Mouse (Mus musculus) urinary bladder, postnatal 4 days (tissue): ENCODE results near the gene Cemip.

Source experiments
- DNase-seq, 2 experiments: peaks; one replicate each; pipeline ENCODE4 v3.0.0; 2021 to 2022; ENCODE audit warnings: low spot score in 2 of 2

The Cemip gene

GRCm38 (mm10) chr7:84096501-84096900 lies 10.2 kb upstream of the Cemip start:
- no peak for DNase-seq

GRCm38 (mm10) chr7:84090793-84091192 lies 4.5 kb upstream of the Cemip start:
- no peak for DNase-seq

DNA sequence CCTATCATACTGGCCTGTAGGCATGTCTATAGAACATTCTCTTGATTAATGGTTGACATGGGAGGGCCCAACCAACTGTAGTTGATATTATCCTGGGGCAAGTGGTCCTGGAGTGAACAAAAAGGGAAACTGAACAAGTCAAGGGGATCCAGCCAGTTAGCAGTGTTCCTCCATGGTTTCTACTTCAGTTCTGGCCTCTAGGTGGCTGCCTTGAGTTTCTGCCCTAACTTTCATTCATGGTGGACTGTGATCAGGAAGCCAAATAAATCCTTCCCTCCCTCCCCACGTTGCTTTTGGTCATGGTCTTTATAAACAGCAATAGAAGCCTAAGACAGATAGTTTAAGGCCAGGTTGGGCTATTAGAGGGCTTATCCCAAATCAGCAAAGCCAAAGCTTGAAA lies 3.5 kb upstream of the Cemip start:
- no peak for DNase-seq

GRCm38 (mm10) chr7:84088971-84089370 lies 2.7 kb upstream of the Cemip start:
- peak; percentile 50 to 80 for DNase-seq

- DNase-seq, result no peak
Observed at GRCm38 (mm10) chr7:84088191-84088590, 1.9 kb upstream of the Cemip start.

- peak; percentile 60 to 81 for DNase-seq
Observed at GRCm38 (mm10) chr7:84085049-84085945, 1.0 kb downstream of the Cemip start.

- DNase-seq, result no peak
Observed at GRCm38 (mm10) chr7:84077257-84078013, 8.9 kb downstream of the Cemip start.

- DNase-seq, result no peak
Observed at GRCm38 (mm10) chr7:84074266-84074665, 12.0 kb downstream of the Cemip start.

GRCm38 (mm10) chr7:84073856-84074255 lies 12.4 kb downstream of the Cemip start:
- DNase-seq, result no peak

- no peak for DNase-seq
Observed at GRCm38 (mm10) chr7:84068931-84069330, 17.4 kb downstream of the Cemip start.

DNA sequence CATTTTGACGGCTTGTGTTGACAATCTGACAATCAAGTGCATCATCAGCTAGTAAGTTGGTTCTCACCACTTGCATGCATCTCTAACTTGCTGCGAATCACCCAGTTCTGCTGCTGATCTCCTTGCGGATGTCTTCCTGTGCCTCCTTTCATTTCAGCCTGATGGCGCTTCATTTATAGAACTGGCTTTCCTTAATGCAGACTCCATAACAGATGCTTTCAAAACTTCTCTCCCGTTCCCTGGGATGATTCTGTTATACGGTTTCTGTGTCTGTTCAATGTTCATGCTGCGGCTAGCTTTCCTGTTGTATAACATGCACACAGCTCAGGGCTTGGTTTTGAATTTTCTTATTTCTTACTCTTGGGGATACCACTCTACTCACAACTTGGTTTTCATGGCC lies 26.5 kb downstream of the Cemip start:
- DNase-seq, result no peak

DNA sequence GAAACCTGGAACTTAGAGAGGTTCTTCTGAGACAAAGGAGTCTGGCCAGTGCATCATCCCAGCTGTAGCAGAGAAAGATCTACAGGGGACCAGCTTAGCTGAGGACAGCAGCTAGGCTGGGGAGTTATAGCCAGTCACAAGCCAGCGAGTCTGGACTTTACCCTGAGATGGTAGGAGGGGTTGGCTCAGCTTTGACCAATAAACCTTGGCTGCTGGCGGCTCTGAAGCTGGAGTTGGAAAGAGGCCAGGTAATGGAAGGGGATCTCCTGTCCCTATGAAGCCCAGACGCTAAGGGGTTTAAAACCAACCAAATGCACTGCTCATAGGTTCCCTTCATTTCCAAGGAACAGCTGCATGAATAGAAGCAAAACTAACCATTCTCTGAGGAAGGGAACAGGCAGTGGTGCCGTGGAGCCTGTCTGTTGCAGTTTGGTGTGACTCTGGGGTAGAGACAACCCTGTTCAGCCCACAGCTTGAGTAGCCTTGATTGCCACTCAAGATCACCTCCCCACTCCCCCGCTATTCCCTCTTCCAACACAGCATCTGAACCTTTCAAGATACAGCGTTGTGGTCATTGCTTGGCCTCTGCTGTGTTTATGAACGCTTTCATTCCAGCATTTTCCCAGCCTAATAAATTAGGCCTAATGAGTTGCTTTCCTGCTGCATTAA lies 30.2 kb downstream of the Cemip start:
- DNase-seq, result peak in 1 of 2 experiments; percentile 22

- DNase-seq, result no peak
Observed at GRCm38 (mm10) chr7:84053856-84054255, 32.4 kb downstream of the Cemip start.

DNA sequence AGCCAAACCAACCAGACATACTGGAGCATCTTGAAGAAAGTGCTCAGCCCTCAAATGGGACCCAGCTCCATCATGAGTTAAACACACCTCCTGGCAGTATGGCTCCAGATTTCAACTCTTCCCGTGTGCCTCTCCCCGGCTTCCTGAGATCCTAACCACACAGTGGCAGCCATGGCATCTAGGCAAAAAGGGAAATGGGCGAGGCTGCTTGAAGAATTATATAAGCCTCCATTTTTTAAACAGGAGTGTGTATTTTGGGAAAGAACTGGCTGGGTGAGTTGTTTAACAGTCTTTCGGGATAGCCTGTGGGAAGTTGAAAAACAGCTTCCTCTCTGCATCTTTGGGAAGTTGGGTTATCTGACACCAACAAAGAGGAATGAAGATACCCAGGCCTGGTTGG lies 34.9 kb downstream of the Cemip start:
- no peak for DNase-seq

GRCm38 (mm10) chr7:84045546-84045945 lies 40.8 kb downstream of the Cemip start:
- DNase-seq, result no peak

DNA sequence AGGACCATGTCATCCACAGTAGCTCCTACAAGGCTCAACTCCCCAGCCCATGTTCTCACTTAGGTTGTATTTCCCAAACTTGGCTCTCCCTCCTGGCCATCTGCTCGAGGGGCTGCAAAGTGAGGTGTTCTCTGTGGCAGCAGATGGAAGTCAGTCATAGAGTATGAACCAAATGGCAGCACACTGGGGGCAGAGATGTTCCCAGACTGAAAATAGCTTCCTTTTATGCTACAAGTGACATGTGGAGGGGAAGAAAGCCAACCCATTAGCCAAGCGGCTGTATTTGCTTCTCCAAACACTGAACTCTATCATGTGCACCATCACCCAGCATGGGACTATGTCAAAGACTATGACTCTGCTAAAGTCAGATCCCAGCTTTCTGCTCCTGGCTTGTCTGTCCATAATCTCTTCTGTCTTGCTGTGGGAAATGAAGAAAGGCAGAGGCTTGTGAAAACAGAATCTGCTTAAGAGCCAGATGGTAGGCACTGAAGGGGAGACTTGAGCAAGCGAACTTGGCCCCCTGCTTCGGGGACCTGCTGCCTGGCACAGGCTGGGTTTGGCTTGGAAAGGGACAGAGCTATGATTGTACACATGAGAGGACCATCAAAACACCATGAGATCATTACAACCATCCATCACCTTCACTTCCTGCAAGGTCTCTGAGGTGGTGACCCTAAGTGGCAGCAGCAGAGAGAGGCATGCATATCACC lies 41.6 kb downstream of the Cemip start:
- DNase-seq, result no peak

DNA sequence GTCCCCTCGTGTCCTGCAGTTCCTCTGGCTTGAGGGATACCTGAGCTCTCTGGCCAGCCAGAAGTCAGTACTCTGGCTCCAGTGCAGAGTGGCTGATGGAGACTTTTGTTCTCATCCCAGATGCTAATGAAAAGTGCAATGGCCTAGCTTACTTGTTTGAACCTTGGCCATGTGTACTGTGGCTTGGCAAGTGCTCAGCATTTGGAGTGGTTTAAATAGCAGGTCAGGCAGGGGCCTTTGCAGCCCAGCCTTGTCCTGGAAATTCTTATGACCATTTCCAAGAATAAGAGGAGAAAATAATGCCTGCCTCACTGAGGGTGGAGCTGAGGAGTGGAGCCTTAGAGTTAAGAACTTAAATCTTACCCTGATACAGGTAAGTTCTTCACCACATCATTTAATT lies 43.6 kb downstream of the Cemip start:
- no peak for DNase-seq

DNA sequence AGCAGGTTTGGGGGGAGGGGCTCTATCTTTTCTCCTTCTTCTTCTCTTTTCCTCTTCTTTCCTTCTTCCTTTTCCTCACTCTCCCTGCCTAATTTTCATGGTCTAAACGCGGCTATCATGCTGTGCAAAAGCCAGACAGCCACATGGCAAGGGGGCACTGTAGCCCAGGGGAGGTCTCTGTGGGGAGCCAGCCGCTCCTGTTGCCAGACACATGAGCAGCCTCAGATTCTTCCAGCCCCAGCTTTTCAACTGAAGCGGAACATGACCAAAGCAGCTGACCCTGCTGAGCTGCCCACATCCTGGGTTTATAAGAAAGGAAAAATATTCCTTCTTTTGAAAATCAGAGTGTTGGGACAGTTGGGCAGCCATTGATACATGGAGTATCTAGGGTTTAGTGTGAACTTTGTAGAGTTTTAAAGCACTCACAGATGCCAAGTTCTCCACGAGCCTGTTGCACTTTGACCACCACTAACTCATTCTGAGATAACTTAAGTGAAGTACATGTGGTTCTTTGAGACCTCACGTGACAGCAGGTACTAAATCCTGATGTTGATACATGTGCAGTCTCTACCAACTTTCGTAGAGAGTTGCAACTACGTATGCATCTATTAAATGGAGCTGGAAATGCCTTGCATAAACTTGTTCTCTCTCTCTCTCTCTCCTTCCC lies 46.3 kb downstream of the Cemip start:
- no peak for DNase-seq

DNA sequence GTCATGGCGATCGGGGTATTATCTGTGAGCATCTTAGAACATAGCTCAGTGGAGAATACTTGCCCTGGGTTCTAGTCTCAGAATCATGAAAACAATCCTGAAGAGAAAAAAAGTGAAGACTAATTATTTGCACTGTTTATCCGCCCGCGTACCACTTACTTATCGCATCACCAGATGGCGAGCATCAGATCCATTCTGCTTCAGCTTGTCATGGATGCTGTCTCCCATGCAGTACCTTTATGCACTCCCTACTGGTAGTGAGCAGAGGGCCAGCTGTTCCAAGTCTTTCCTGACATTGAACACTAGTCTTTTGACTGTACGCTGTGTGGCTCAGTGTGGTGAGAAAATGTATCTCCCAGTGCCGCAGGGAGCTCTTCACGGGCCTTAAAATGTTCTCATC lies 47.7 kb downstream of the Cemip start:
- no peak for DNase-seq

- DNase-seq, result no peak
Observed at GRCm38 (mm10) chr7:84032831-84033230, 53.5 kb downstream of the Cemip start.

- no peak for DNase-seq
Observed at GRCm38 (mm10) chr7:84029120-84029771, 57.1 kb downstream of the Cemip start.
